ENCODE assay signal across 14 mouse cellular contexts in genomic region chr17:47448523-47449372, GRCm38 (mm10). TPM values are rescaled to one million over a fixed set of nuclear protein-coding genes. Genes with fewer than 3 reads are reported as not detected.
DNase-seq lines count a peak whose midpoint lies in the region; ATAC-seq and TF ChIP-seq lines count a peak whose summit lies in the region.
"Had no signal": no experiment of that assay in that cellular context is flagged by ENCODE, and none has a peak within 500 bp of the region (broad histone marks: within the 10 kb centered on the region; RNA-seq: fewer than 3 reads in every experiment).

No protein-coding gene starts in this region.

- H3K4me3 ChIP-seq in heart, embryonic 10.5 days, result no peak overlapping the region
- H3K4me3 ChIP-seq in kidney, embryonic 16.5 days (ENCODE audit: low read length), result no peak overlapping the region
- H3K4me3 ChIP-seq in ES-E14 (ENCODE audit: insufficient read depth in 1 of 2, low read depth in 1 of 2, low read length in 2 of 2, poor library complexity in 1 of 2, severe bottlenecking in 1 of 2), result no peak overlapping the region
- no peak overlapping the region for H3K4me3 ChIP-seq in midbrain, embryonic 13.5 days (replicated peaks)
- H3K4me3 ChIP-seq: megakaryocyte, embryonic 14.5 days had no signal

- peaks cover 1% of the 10 kb centered on the region; the same call in 1 of the 2 replicates for H3K27me3 ChIP-seq in heart, embryonic 10.5 days (ENCODE audit: insufficient read depth, poor library complexity, severe bottlenecking)
- H3K27me3 ChIP-seq in kidney, embryonic 16.5 days (ENCODE audit: insufficient read depth, low read length), result no peaks in the 10 kb centered on the region
- no peaks in the 10 kb centered on the region for H3K27me3 ChIP-seq in midbrain, embryonic 13.5 days

- peak; percentile 53 for ATAC-seq in kidney, embryonic 16.5 days (ENCODE audit: low FRiP score, low TSS enrichment)
- ATAC-seq in neutrophil, adult 5-6 weeks (ENCODE audit: extremely low read depth, insufficient number of reproducible peaks, low FRiP score, poor library complexity, severe bottlenecking), result 0 out of 2 replicates have a peak, but pooled peaks have one; percentile 7
- ATAC-seq in midbrain, embryonic 13.5 days, result no peak

- no peaks in the 10 kb centered on the region for H3K36me3 ChIP-seq in heart, embryonic 10.5 days
- no peaks in the 10 kb centered on the region for H3K36me3 ChIP-seq in kidney, embryonic 16.5 days (ENCODE audit: insufficient read depth, low read length)
- no peaks in the 10 kb centered on the region for H3K36me3 ChIP-seq in ES-E14 (ENCODE audit: control insufficient read depth, insufficient read depth, low read length, poor library complexity, severe bottlenecking)
- no peaks in the 10 kb centered on the region for H3K36me3 ChIP-seq in midbrain, embryonic 13.5 days

- peak overlapping the region; percentile 90 for H3K27ac ChIP-seq in heart, embryonic 10.5 days
- H3K27ac ChIP-seq in kidney, embryonic 16.5 days (ENCODE audit: low read length), result peak overlapping the region; percentile 19
- H3K27ac ChIP-seq in ES-E14 (ENCODE audit: insufficient read depth, low read depth, low read length, poor library complexity, severe bottlenecking), result peak overlapping the region; percentile 8; the same call in 1 of the 2 replicates
- H3K27ac ChIP-seq in midbrain, embryonic 13.5 days, result no peak overlapping the region
- H3K27ac ChIP-seq: hindbrain, embryonic 14.5 days had no signal

- peak overlapping the region; percentile 48 for H3K9ac ChIP-seq in kidney, embryonic 16.5 days (replicated peaks; ENCODE audit: low read length)
- H3K9ac ChIP-seq in ES-E14 (ENCODE audit: insufficient read depth, low read depth, low read length, poor library complexity, severe bottlenecking), result no peak overlapping the region
- no peak overlapping the region for H3K9ac ChIP-seq in midbrain, embryonic 13.5 days (replicated peaks)
- H3K9ac ChIP-seq: hindbrain, embryonic 14.5 days had no signal

- in situ Hi-C loops in ES-E14 (cut with MboI; ENCODE audit: low sequenced_read_pairs in 2 of 2, unreplicated experiment in 2 of 2), result no loop called here

- intact Hi-C loops in heart, postnatal 36 days (cut with DNase I), result no loop called here

- 30% methylated on average over 8 of the region's 8 CpGs for WGBS in heart, embryonic 10.5 days
- WGBS in kidney, embryonic 16.5 days, result 22% methylated on average over 8 of the region's 8 CpGs
- 58% methylated on average over 8 of the region's 8 CpGs for WGBS in midbrain, embryonic 13.5 days

- H3K4me1 ChIP-seq in heart, embryonic 10.5 days, result peaks cover 92% of the 10 kb centered on the region
- H3K4me1 ChIP-seq in kidney, embryonic 16.5 days (ENCODE audit: insufficient read depth, low read length), result peaks cover 54% of the 10 kb centered on the region
- peaks cover 9 to 50% of the 10 kb centered on the region in 2 experiments; a peak in 3 of 4 replicates for H3K4me1 ChIP-seq in ES-E14 (ENCODE audit: control insufficient read depth in 2 of 2, insufficient read depth in 2 of 2, low read length in 2 of 2, poor library complexity in 1 of 2)
- no peaks in the 10 kb centered on the region for H3K4me1 ChIP-seq in midbrain, embryonic 13.5 days (replicated peaks)

- H3K4me2 ChIP-seq in kidney, embryonic 16.5 days (replicated peaks; ENCODE audit: low read depth, low read length), result no peak overlapping the region
- no peak overlapping the region for H3K4me2 ChIP-seq in midbrain, embryonic 13.5 days (replicated peaks)
- H3K4me2 ChIP-seq: hindbrain, embryonic 14.5 days had no signal

- no peaks in the 10 kb centered on the region for H3K9me3 ChIP-seq in heart, embryonic 10.5 days
- H3K9me3 ChIP-seq in kidney, embryonic 16.5 days (ENCODE audit: low read length), result no peaks in the 10 kb centered on the region
- H3K9me3 ChIP-seq in ES-E14 (ENCODE audit: control insufficient read depth, insufficient read depth, low read depth, low read length), result no peaks in the 10 kb centered on the region
- no peaks in the 10 kb centered on the region for H3K9me3 ChIP-seq in midbrain, embryonic 13.5 days
- H3K9me3 ChIP-seq: megakaryocyte, embryonic 14.5 days had no signal

- no peak for DNase-seq in heart, embryonic 10.5 days (ENCODE audit: low spot score)
- no peak for DNase-seq in heart, postnatal 36 days
- no peak for DNase-seq in kidney, adult 18-20 months
- no peak for DNase-seq in ES-E14 (ENCODE audit: low read depth, low spot score)
- DNase-seq in cerebellum, postnatal 4 days (ENCODE audit: low spot score in 2 of 2), result no peak
- DNase-seq: cerebellum, adult 9-10 months; layer of hippocampus, adult 9-11 months had no signal

TF ChIP-seq in ES-E14, 5 proteins besides CTCF, POLR2A, EP300 and RAD21:
- no peak for TF ChIP-seq ZNF384 (IDR thresholded peaks at IDR 0.05; ENCODE audit: low read depth, low read length)
- TF ChIP-seq MAFK (IDR thresholded peaks at IDR 0.05; ENCODE audit: insufficient read depth, low read depth, low read length), result no peak
- TF ChIP-seq HCFC1 (IDR thresholded peaks at IDR 0.05; ENCODE audit: borderline replicate concordance, insufficient read depth, low read length), result no peak
TF ChIP-seq in ES-E14: peak in this region for 0.

RNA-seq across cellular contexts. Expression of gene 1700001C19Rik, which starts 11.6 kb away (rescaled TPM):
- 0.63 and 1.3 TPM in 2 replicates for polyA plus RNA-seq in heart, embryonic 10.5 days (2016; fragmentation: Nextera tagmentation; extraction: Ambion mirVana)
- total RNA-seq in heart, postnatal 36 days (2021), result not detected
- polyA plus RNA-seq in kidney, embryonic 16.5 days (2015; fragmentation: Nextera tagmentation; extraction: Ambion mirVana), result 0.28 TPM in 1 of 2 replicates, not detected in the other
- total RNA-seq in ES-E14 (2012; rRNA removed), result 0.85 TPM in 2 replicates
- total RNA-seq in neutrophil, adult 5-6 weeks (2017), result not detected in 2 replicates
- polyA plus RNA-seq in midbrain, embryonic 13.5 days (2015; fragmentation: Nextera tagmentation; extraction: Ambion mirVana), result 0.62 and 0.70 TPM in 2 replicates
- total RNA-seq: left cerebral cortex, postnatal 36 days; MEL had no signal

RNA-seq across cellular contexts. Expression of gene AI661453, which starts 12.3 kb away (rescaled TPM):
- polyA plus RNA-seq in heart, embryonic 10.5 days (2016; fragmentation: Nextera tagmentation; extraction: Ambion mirVana), result 0.99 and 1.1 TPM in 2 replicates
- total RNA-seq in heart, postnatal 36 days (2021), result 1 to 10 TPM; 1.6 to 1.8 TPM
- polyA plus RNA-seq in kidney, embryonic 16.5 days (2015; fragmentation: Nextera tagmentation; extraction: Ambion mirVana), result 1.5 and 2.5 TPM in 2 replicates
- 1.5 and 2.2 TPM in 2 replicates for total RNA-seq in ES-E14 (2012; rRNA removed)
- 1.4 and 1.7 TPM in 2 replicates for total RNA-seq in neutrophil, adult 5-6 weeks (2017)
- polyA plus RNA-seq in midbrain, embryonic 13.5 days (2015; fragmentation: Nextera tagmentation; extraction: Ambion mirVana), result 0.26 and 0.30 TPM in 2 replicates
- total RNA-seq: MEL had no signal

RNA-seq across cellular contexts. Expression of gene Guca1a, which starts 48.4 kb away (rescaled TPM):
- 2.3 and 3.6 TPM in 2 replicates for polyA plus RNA-seq in heart, embryonic 10.5 days (2016; fragmentation: Nextera tagmentation; extraction: Ambion mirVana)
- total RNA-seq in heart, postnatal 36 days (2021), result not detected
- polyA plus RNA-seq in kidney, embryonic 16.5 days (2015; fragmentation: Nextera tagmentation; extraction: Ambion mirVana), result 2.2 and 2.7 TPM in 2 replicates
- total RNA-seq in ES-E14 (2012; rRNA removed), result 10.7 and 12.2 TPM in 2 replicates
- total RNA-seq in neutrophil, adult 5-6 weeks (2017), result not detected in 2 replicates
- 0.19 and 0.31 TPM in 2 replicates for polyA plus RNA-seq in midbrain, embryonic 13.5 days (2015; fragmentation: Nextera tagmentation; extraction: Ambion mirVana)

RNA-seq across cellular contexts. Expression of gene Taf8, which starts 53.3 kb away (rescaled TPM):
- polyA plus RNA-seq in heart, embryonic 10.5 days (2016; fragmentation: Nextera tagmentation; extraction: Ambion mirVana), result 23.0 and 28.5 TPM in 2 replicates
- 10 to 100 TPM; 12.0 to 13.6 TPM for total RNA-seq in heart, postnatal 36 days (2021)
- 35.1 and 35.8 TPM in 2 replicates for polyA plus RNA-seq in kidney, embryonic 16.5 days (2015; fragmentation: Nextera tagmentation; extraction: Ambion mirVana)
- 40.0 and 58.6 TPM in 2 replicates for total RNA-seq in ES-E14 (2012; rRNA removed)
- total RNA-seq in neutrophil, adult 5-6 weeks (2017), result 78.6 and 83.3 TPM in 2 replicates
- 24.6 and 27.3 TPM in 2 replicates for polyA plus RNA-seq in midbrain, embryonic 13.5 days (2015; fragmentation: Nextera tagmentation; extraction: Ambion mirVana)

RNA-seq across cellular contexts. Expression of gene Ccnd3, which starts 56.1 kb away (rescaled TPM):
- polyA plus RNA-seq in heart, embryonic 10.5 days (2016; fragmentation: Nextera tagmentation; extraction: Ambion mirVana), result 552 and 644 TPM in 2 replicates
- 10 to 100 TPM; 79.8 to 88.7 TPM for total RNA-seq in heart, postnatal 36 days (2021)
- 295 and 301 TPM in 2 replicates for polyA plus RNA-seq in kidney, embryonic 16.5 days (2015; fragmentation: Nextera tagmentation; extraction: Ambion mirVana)
- total RNA-seq in ES-E14 (2012; rRNA removed), result 125 and 131 TPM in 2 replicates
- total RNA-seq in neutrophil, adult 5-6 weeks (2017), result 215 and 232 TPM in 2 replicates
- polyA plus RNA-seq in midbrain, embryonic 13.5 days (2015; fragmentation: Nextera tagmentation; extraction: Ambion mirVana), result 60.4 and 71.4 TPM in 2 replicates

Comparison
In these comparisons a context has a peak if more than half of its experiments do, and no peak if none do; other contexts are left out.
1. RNA of gene Guca1a, which starts 48.4 kb away (total RNA-seq): 10.7 to 12.2 TPM in ES-E14; not detected in heart, postnatal 36 days and not detected in neutrophil, adult 5-6 weeks; every median in the first group is over 10 times any median in the second.